Mouse (Mus musculus) midbrain, postnatal 0 days (tissue): ENCODE results near the gene Gm136. TPM values are rescaled to one million over a fixed set of nuclear protein-coding genes. Genes with fewer than 3 reads are reported as not detected.

ENCODE experiments used
- ATAC-seq: fragments of 200-750 bp; cut with Nextera tagmentation; 2 replicates; pipeline ENCODE4 v1.8.0; 2017; ENCODE audit warnings: moderate number of reproducible peaks, mild to moderate bottlenecking, moderate TSS enrichment, moderate library complexity; ENCODE audit not compliant: low FRiP score
- DNase-seq: peaks from one replicate; pipeline ENCODE4 v3.0.0-alpha.2; 2015; ENCODE audit warnings: low spot score
- H3K27ac ChIP-seq: fragments of 300-500 bp; sonication (generic); 2 replicates; pipeline ENCODE4 v1.5.1; 2014; ENCODE audit warnings: low read depth, mild to moderate bottlenecking, low read length, mixed read lengths
- H3K27me3 ChIP-seq: fragments of 300-500 bp; sonication (generic); 2 replicates; pipeline ENCODE4 v1.6.1; 2014; ENCODE audit warnings: low read length, control low read depth, mixed read lengths; ENCODE audit not compliant: insufficient read depth
- H3K36me3 ChIP-seq: fragments of 300-500 bp; sonication (generic); 2 replicates; pipeline ENCODE4 v1.6.1; 2014; ENCODE audit warnings: low read length, control low read depth, mixed read lengths; ENCODE audit not compliant: insufficient read depth
- H3K4me1 ChIP-seq: fragments of 300-500 bp; sonication (generic); 2 replicates; pipeline ENCODE4 v1.6.1; 2014; ENCODE audit warnings: mild to moderate bottlenecking, control low read depth, antibody characterized with exemption, low read length, mixed read lengths; ENCODE audit not compliant: insufficient read depth
- H3K4me2 ChIP-seq: fragments of 300-500 bp; sonication (generic); 2 replicates; pipeline ENCODE4 v1.6.1; 2014; ENCODE audit warnings: low read depth, mild to moderate bottlenecking, low read length, mixed read lengths; ENCODE audit not compliant: poor library complexity, severe bottlenecking
- H3K4me3 ChIP-seq: fragments of 300-500 bp; sonication (generic); 2 replicates; pipeline ENCODE4 v1.5.1; 2014; ENCODE audit warnings: low read depth, mild to moderate bottlenecking, low read length, moderate library complexity
- H3K9ac ChIP-seq: fragments of 300-500 bp; sonication (generic); replicated peaks from 2 replicates; pipeline ENCODE4 v1.6.1; 2014; ENCODE audit warnings: mild to moderate bottlenecking, low read length, moderate library complexity, mixed read lengths; ENCODE audit not compliant: poor library complexity, severe bottlenecking
- H3K9me3 ChIP-seq: fragments of 300-500 bp; sonication (generic); 2 replicates; pipeline ENCODE4 v1.6.1; 2016; ENCODE audit warnings: low read length, control low read depth
- CTCF ChIP-seq: IDR thresholded peaks from 2 replicates; pipeline ENCODE4 v1.5.1; 2016; ENCODE audit warnings: antibody characterized with exemption, mild to moderate bottlenecking
- WGBS: fragments of 180-500 bp; shearing (Covaris S2); extraction: QIAGEN DNeasy Blood & Tissue Kit; methylation state at CpG from one replicate; pipeline ENCODE4 v1.1.7; 2014; 5-methylcytosine and 5-hydroxymethylcytosine counted together
- polyA plus RNA-seq: library from polyadenylated mRNA; unstranded; fragments of >200 nt; fragmentation: Nextera tagmentation; extraction: Ambion mirVana; gene quantifications from 2 replicates; pipeline ENCODE4 v1.2.1, GENCODE M21; 2015
- total RNA-seq: library from RNA; depleted of rRNA; stranded (reverse); fragments of >200 nt; gene quantifications from 2 replicates; pipeline ENCODE4 v1.2.3, GENCODE M21; 2014

Gm136 gene
- total and polyA plus RNA-seq, 2 experiments from 2014 or later: 0.11 TPM; not detected in 1

GRCm38 (mm10) chr4:34785646-34786045 lies 29.6 kb upstream of the Gm136 start:
- H3K27me3 ChIP-seq: no peaks in the 10 kb centered on the region
- no peaks in the 10 kb centered on the region for H3K36me3 ChIP-seq
- no peak for TF ChIP-seq CTCF
- 97% methylated on average over 2 of the region's 2 CpGs for WGBS
- H3K9ac ChIP-seq: no peak overlapping the region
- DNase-seq (no peak), ATAC-seq (no peak)
- no peaks in the 10 kb centered on the region for H3K9me3 ChIP-seq
- H3K27ac ChIP-seq: no peak overlapping the region
- no peak overlapping the region for H3K4me2 ChIP-seq
- H3K4me3 ChIP-seq: no peak overlapping the region
- no peaks in the 10 kb centered on the region for H3K4me1 ChIP-seq

- Histone ChIP-seq H3K27ac (no peak overlapping the region), H3K36me3 (no peaks in the 10 kb centered on the region), H3K4me2 (no peak overlapping the region), H3K27me3 (no peaks in the 10 kb centered on the region), H3K4me1 (no peaks in the 10 kb centered on the region), H3K9me3 (no peaks in the 10 kb centered on the region), H3K9ac (no peak overlapping the region), H3K4me3 (no peak overlapping the region)
- WGBS: 64% methylated on average over 5 of the region's 5 CpGs
- TF ChIP-seq CTCF: peak; percentile 39; the same call in 1 of the 2 replicates
- ATAC-seq: no peak
- DNase-seq: no peak
These were observed 28.8 kb upstream of the Gm136 start for GRCm38 (mm10) chr4:34784865-34785264.

- WGBS: 20% methylated on average over 4 of the region's 4 CpGs
- DNase-seq (peak; percentile 30), ATAC-seq (no peak)
- Histone ChIP-seq H3K9me3 (no peaks in the 10 kb centered on the region), H3K4me2 (no peak overlapping the region), H3K4me3 (no peak overlapping the region), H3K36me3 (no peaks in the 10 kb centered on the region), H3K9ac (no peak overlapping the region), H3K27me3 (no peaks in the 10 kb centered on the region), H3K4me1 (no peaks in the 10 kb centered on the region), H3K27ac (no peak overlapping the region)
- peak; percentile 63 for TF ChIP-seq CTCF
These were observed 26.7 kb upstream of the Gm136 start for GRCm38 (mm10) chr4:34782730-34783129.

- peak within 1 kb of the TSS; percentile 70 for H3K9ac ChIP-seq
- peak within 1 kb of the TSS; percentile 82 for H3K27ac ChIP-seq
- WGBS: 6% methylated on average over 40 of the region's 40 CpGs
- H3K9me3 ChIP-seq: no peaks in the 10 kb centered on the region
- H3K27me3 ChIP-seq: no peaks in the 10 kb centered on the region
- peak within 1 kb of the TSS; percentile 55 for H3K4me3 ChIP-seq
- ATAC-seq (peak; percentile 96), DNase-seq (peak; percentile 96)
- H3K4me1 ChIP-seq: no peaks in the 10 kb centered on the region
- H3K4me2 ChIP-seq: peak within 1 kb of the TSS; percentile 70
- no peaks in the 10 kb centered on the region for H3K36me3 ChIP-seq
- peak; percentile 95 for TF ChIP-seq CTCF
These were observed 21.8 kb upstream of the Gm136 start, which contains the start of gene Smim8 for GRCm38 (mm10) chr4:34777677-34778527. Gene Smim8, minus strand, starts transcription at chr4:34778423.

- DNase-seq (peak; percentile 36), ATAC-seq (no peak)
- Histone ChIP-seq H3K36me3 (no peaks in the 10 kb centered on the region; the same call in 1 of the 2 replicates), H3K9me3 (no peaks in the 10 kb centered on the region), H3K27me3 (no peaks in the 10 kb centered on the region), H3K27ac (no peak overlapping the region), H3K4me3 (no peak overlapping the region), H3K9ac (no peak overlapping the region), H3K4me1 (no peaks in the 10 kb centered on the region), H3K4me2 (no peak overlapping the region)
- WGBS: 3% methylated on average over 8 of the region's 8 CpGs
- TF ChIP-seq CTCF: no peak
These were observed 15.7 kb upstream of the Gm136 start for GRCm38 (mm10) chr4:34771652-34772371.

GRCm38 (mm10) chr4:34749236-34749635 lies 6.8 kb downstream of the Gm136 start:
- no peak overlapping the region for H3K27ac ChIP-seq
- no peak overlapping the region for H3K4me2 ChIP-seq
- DNase-seq (peak; percentile 7), ATAC-seq (no peak)
- no peak for TF ChIP-seq CTCF
- 39% methylated on average over 6 of the region's 6 CpGs for WGBS
- H3K4me1 ChIP-seq: no peaks in the 10 kb centered on the region
- no peaks in the 10 kb centered on the region for H3K27me3 ChIP-seq
- H3K9me3 ChIP-seq: no peaks in the 10 kb centered on the region
- no peak overlapping the region for H3K9ac ChIP-seq
- no peaks in the 10 kb centered on the region for H3K36me3 ChIP-seq
- H3K4me3 ChIP-seq: no peak overlapping the region
